Mouse (Mus musculus) G1E (cell line): ENCODE measurements around the gene Golga4.

ENCODE experiments used
- CTCF ChIP-seq: IDR thresholded peaks from 2 replicates; pipeline ENCODE4 v1.5.1; 2012; ENCODE audit warnings: low read depth, low read length, inconsistent platforms, mixed read lengths
- GATA1 ChIP-seq: IDR thresholded peaks from 2 replicates; pipeline ENCODE4 v1.6.1; 2012; ENCODE audit warnings: borderline replicate concordance, low read length, inconsistent platforms, mixed read lengths
- GATA2 ChIP-seq: IDR thresholded peaks from 2 replicates; pipeline ENCODE4 v1.6.1; 2012; ENCODE audit warnings: low read depth, low read length, inconsistent platforms, borderline replicate concordance
- TAL1 ChIP-seq: conservative IDR thresholded peaks from 2 replicates; pipeline ENCODE4 v1.6.1; 2012; ENCODE audit warnings: low read depth, low read length, inconsistent platforms, mixed read lengths

- TF ChIP-seq CTCF (no peak), GATA1 (no peak), TAL1 (no peak), GATA2 (no peak)
Observed at GRCm38 (mm10) chr9:118556951-118557780, 51.1 kb downstream of the Golga4 start.
